Mouse (Mus musculus): ENCODE measurements around the gene Map4k4. TPM values are rescaled to one million over a fixed set of nuclear protein-coding genes. Genes with fewer than 3 reads are reported as not detected.

The Map4k4 gene
- polyA plus RNA-seq, 1 experiment from 2014 or later = 21.2 TPM

- Histone ChIP-seq H3K27ac (ENCODE audit: low read length) (no peak overlapping the region), H3K4me1 (ENCODE audit: insufficient read depth, low read depth, low read length) (no peaks in the 10 kb centered on the region), H3K36me3 (ENCODE audit: insufficient read depth, low read length) (peaks cover 31% of the 10 kb centered on the region; the same call in 1 of the 2 replicates), H3K4me2 (replicated peaks; ENCODE audit: low read depth, low read length) (no peak overlapping the region), H3K4me3 (ENCODE audit: low read depth, low read length) (no peak overlapping the region), H3K9me3 (ENCODE audit: low read length) (no peaks in the 10 kb centered on the region), H3K9ac (replicated peaks; ENCODE audit: low read depth) (no peak overlapping the region), H3K27me3 (replicated peaks; ENCODE audit: insufficient read depth, low read length) (no peaks in the 10 kb centered on the region)
- ATAC-seq (no peak), DNase-seq (ENCODE audit: low spot score) (no peak)
- TF ChIP-seq CTCF (IDR thresholded peaks at IDR 0.05) = no peak
- no peak for TF ChIP-seq EP300 (IDR thresholded peaks at IDR 0.05)
- 79% methylated on average over 20 of the region's 20 CpGs for WGBS
Observed at GRCm38 (mm10) chr1:39978781-39979486, 78.2 kb downstream of the Map4k4 start.

- DNase-seq (ENCODE audit: low spot score) (no peak), ATAC-seq (no peak)
- H3K9ac ChIP-seq (replicated peaks; ENCODE audit: low read depth) = no peak overlapping the region
- H3K27me3 ChIP-seq (replicated peaks; ENCODE audit: insufficient read depth, low read length) = no peaks in the 10 kb centered on the region
- no peaks in the 10 kb centered on the region for H3K9me3 ChIP-seq (ENCODE audit: low read length)
- no peak overlapping the region for H3K27ac ChIP-seq (ENCODE audit: low read length)
- peaks cover 25% of the 10 kb centered on the region; the same call in 1 of the 2 replicates for H3K36me3 ChIP-seq (ENCODE audit: insufficient read depth, low read length)
- no peak for TF ChIP-seq EP300 (IDR thresholded peaks at IDR 0.05)
- no peak for TF ChIP-seq CTCF (IDR thresholded peaks at IDR 0.05)
- no peak overlapping the region for H3K4me2 ChIP-seq (replicated peaks; ENCODE audit: low read depth, low read length)
- H3K4me1 ChIP-seq (ENCODE audit: insufficient read depth, low read depth, low read length) = no peaks in the 10 kb centered on the region
- WGBS = 70% methylated on average over 15 of the region's 15 CpGs
- H3K4me3 ChIP-seq (ENCODE audit: low read depth, low read length) = no peak overlapping the region
Observed at GRCm38 (mm10) chr1:39980314-39981290, 79.9 kb downstream of the Map4k4 start.

GRCm38 (mm10) chr1:39981970-39982369 is 81.3 kb downstream of the Map4k4 start:
- 63% methylated on average over 3 of the region's 3 CpGs for WGBS
- Histone ChIP-seq H3K4me3 (ENCODE audit: low read depth, low read length) (no peak overlapping the region), H3K9me3 (ENCODE audit: low read length) (no peaks in the 10 kb centered on the region), H3K36me3 (ENCODE audit: insufficient read depth, low read length) (peaks cover 23% of the 10 kb centered on the region; the same call in 1 of the 2 replicates), H3K27ac (ENCODE audit: low read length) (no peak overlapping the region), H3K4me2 (replicated peaks; ENCODE audit: low read depth, low read length) (no peak overlapping the region), H3K4me1 (ENCODE audit: insufficient read depth, low read depth, low read length) (no peaks in the 10 kb centered on the region), H3K9ac (replicated peaks; ENCODE audit: low read depth) (no peak overlapping the region), H3K27me3 (replicated peaks; ENCODE audit: insufficient read depth, low read length) (no peaks in the 10 kb centered on the region)
- no peak for TF ChIP-seq CTCF (IDR thresholded peaks at IDR 0.05)
- no peak for TF ChIP-seq EP300 (IDR thresholded peaks at IDR 0.05)
- DNase-seq (ENCODE audit: low spot score) = no peak
- peak; percentile 33; the same call in 1 of the 2 replicates for ATAC-seq

- WGBS = 50% methylated on average over 13 of the region's 13 CpGs
- H3K27ac ChIP-seq (ENCODE audit: low read length) = no peak overlapping the region
- peak; percentile 65 for DNase-seq (ENCODE audit: low spot score)
- no peak overlapping the region for H3K9ac ChIP-seq (replicated peaks; ENCODE audit: low read depth)
- no peaks in the 10 kb centered on the region for H3K27me3 ChIP-seq (replicated peaks; ENCODE audit: insufficient read depth, low read length)
- ATAC-seq = peak; percentile 43
- peaks cover 25% of the 10 kb centered on the region; the same call in 1 of the 2 replicates for H3K36me3 ChIP-seq (ENCODE audit: insufficient read depth, low read length)
- no peak overlapping the region for H3K4me3 ChIP-seq (ENCODE audit: low read depth, low read length)
- H3K4me1 ChIP-seq (ENCODE audit: insufficient read depth, low read depth, low read length) = no peaks in the 10 kb centered on the region
- TF ChIP-seq EP300 (IDR thresholded peaks at IDR 0.05) = no peak
- peak; percentile 49 for TF ChIP-seq CTCF (IDR thresholded peaks at IDR 0.05)
- no peak overlapping the region for H3K4me2 ChIP-seq (replicated peaks; ENCODE audit: low read depth, low read length)
- no peaks in the 10 kb centered on the region for H3K9me3 ChIP-seq (ENCODE audit: low read length)
Observed at GRCm38 (mm10) chr1:39982727-39983487, 82.2 kb downstream of the Map4k4 start.

- Histone ChIP-seq H3K4me1 (ENCODE audit: insufficient read depth, low read depth, low read length) (no peaks in the 10 kb centered on the region), H3K4me2 (replicated peaks; ENCODE audit: low read depth, low read length) (no peak overlapping the region), H3K36me3 (ENCODE audit: insufficient read depth, low read length) (peaks cover 27% of the 10 kb centered on the region), H3K27ac (ENCODE audit: low read length) (no peak overlapping the region), H3K4me3 (ENCODE audit: low read depth, low read length) (no peak overlapping the region), H3K27me3 (replicated peaks; ENCODE audit: insufficient read depth, low read length) (no peaks in the 10 kb centered on the region), H3K9ac (replicated peaks; ENCODE audit: low read depth) (no peak overlapping the region), H3K9me3 (ENCODE audit: low read length) (no peaks in the 10 kb centered on the region)
- ATAC-seq (no peak), DNase-seq (ENCODE audit: low spot score) (no peak)
- 80% methylated on average over 9 of the region's 9 CpGs for WGBS
- TF ChIP-seq CTCF (IDR thresholded peaks at IDR 0.05) (no peak), EP300 (IDR thresholded peaks at IDR 0.05) (no peak)
Observed at GRCm38 (mm10) chr1:39984331-39984730, 83.6 kb downstream of the Map4k4 start.

All from lung, postnatal 0 days (tissue).